Mouse (Mus musculus): ENCODE data around the gene Il11ra1.
"Not testable (repeated sequence)": the region's sequence is repeated elsewhere in the genome, so short reads cannot be mapped to it uniquely, and the experiment has no call there.

Il11ra1 gene

GRCm38 (mm10) chr4:41699783-41700182 is at the start of gene Il11ra1:
Gene Il11ra1, plus strand, starts transcription at chr4:41699989.
- not testable (repeated sequence) for DNase-seq

GRCm38 (mm10) chr4:41653296-41653695 is 46.5 kb upstream of the Il11ra1 start:
- peak in 1 of 2 experiments; percentile 17 for DNase-seq

- DNase-seq, result no peak
These were observed 46.1 kb upstream of the Il11ra1 start for GRCm38 (mm10) chr4:41653730-41654129.

DNA sequence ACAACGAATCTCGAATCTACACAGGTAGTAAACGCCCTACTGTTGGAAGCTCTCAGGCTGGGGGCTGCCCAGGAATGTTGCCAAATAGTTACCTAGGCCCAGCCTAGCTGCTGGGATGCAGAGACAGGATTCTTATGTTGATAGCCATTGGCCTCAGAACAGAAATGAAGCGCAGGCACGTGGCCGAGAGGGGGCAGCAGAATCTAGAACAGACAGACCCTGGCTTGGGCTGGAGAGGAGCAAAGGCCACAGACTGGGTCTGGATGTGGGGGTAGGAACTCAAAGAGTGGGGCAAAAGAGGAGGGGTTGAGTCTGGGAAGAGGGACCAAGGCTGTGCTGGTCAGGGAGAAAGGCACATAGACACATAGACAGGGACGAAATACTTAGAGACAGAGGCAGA is 45.6 kb upstream of the Il11ra1 start:
- no peak for DNase-seq

DNA sequence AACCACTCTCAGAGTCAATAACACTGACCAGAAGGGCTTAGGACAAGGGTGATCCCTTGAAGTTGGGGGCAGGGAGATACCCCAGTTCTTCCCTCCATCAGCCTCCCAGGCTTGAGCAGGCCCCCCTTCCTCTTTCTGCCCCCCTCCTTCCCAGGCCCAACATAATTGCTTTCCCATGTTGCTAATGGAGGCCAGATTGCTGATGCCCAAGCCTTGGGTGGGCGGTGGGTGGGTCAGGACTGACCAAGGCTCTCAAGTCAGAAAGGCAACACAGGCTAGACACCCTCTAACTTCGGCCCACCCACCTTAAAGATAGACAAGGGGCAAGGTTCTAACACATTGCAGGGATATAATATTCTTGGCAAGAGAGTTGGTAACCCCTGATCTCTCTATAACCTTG is 44.3 kb upstream of the Il11ra1 start:
- DNase-seq, result no peak

DNA sequence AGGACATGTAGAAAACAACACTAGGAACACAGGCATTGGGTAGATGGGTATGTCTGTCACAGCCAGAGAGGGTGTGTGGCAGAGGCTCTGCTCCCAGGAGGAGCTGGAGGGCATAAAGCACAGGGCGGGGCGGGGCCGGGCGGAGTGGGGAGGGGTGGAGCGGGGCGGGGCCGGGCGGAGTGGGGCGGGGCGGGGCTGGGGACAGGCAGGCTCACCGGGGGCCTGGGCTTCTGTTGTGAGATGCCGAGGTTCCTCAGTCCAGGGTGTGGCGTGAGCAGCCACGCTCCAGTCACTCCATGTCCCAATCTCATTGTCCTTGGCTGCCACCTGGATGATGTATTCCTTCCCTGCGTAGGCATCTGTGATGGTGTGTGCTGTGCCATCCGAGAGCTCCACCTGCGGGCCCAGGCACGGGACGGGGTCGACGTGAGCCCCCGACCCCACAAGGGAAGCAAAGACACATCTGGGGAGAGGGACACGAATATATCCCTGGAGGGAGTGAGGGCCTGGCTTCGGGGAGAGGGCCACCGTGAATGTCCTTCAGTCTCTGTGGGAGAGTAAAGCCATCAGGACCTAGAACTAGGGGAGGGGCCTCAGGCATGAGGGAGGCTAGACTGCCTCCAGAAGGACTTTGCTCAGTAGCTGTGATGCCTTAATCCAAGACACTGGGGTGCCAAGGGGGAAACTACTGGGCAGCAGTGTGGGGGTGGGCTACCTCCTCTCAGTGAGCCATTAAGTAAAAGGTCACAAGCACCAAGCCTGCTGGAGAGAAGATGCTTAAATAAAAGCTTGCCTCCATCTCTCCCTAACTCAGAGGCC is 41.0 kb upstream of the Il11ra1 start:
- no peak for DNase-seq

GRCm38 (mm10) chr4:41659556-41659955 is 40.2 kb upstream of the Il11ra1 start:
- no peak for DNase-seq

GRCm38 (mm10) chr4:41660851-41661430 is 38.8 kb upstream of the Il11ra1 start:
- no peak for DNase-seq

DNA sequence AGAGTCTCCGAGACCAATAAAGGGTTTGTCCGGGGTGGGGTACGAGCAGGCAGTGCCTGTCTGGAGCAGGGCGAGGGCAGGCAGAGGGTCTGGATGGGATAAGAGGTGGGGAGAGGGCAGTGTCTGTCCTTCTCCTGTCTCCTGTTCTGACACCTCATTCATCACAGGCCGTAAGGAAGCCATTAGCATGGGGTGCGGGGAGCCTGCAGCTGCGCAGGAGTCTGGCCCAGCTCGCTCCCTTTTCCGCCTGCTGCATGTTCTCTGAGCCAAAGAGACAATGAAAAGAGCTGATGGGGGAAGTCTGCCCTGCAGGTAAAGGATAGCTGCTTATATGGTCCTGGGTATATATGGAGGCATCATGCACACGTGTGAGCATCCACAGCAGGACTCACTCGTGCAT is 37.1 kb upstream of the Il11ra1 start:
- no peak for DNase-seq

GRCm38 (mm10) chr4:41663614-41664013 is 36.2 kb upstream of the Il11ra1 start:
- DNase-seq, result no peak

DNA sequence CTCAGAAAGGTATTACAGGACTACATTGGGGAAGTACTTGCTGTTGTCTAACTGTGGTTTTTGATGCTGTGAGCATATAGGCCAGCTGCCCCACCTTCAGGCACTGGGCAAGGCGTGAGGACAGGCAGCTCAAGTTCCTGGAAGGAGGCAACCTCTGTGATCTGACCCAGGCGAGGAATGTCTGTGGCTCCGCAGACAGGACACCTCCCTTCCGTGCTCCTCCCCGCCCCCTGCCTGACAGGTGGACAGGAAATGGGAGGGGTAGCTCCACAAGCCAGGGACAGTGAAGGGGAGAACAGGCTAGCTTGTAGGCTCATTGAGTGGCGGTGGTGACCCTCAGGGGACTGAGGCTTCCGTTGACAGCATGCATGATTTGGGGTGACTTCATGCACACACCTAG is 35.3 kb upstream of the Il11ra1 start:
- DNase-seq, result no peak

DNA sequence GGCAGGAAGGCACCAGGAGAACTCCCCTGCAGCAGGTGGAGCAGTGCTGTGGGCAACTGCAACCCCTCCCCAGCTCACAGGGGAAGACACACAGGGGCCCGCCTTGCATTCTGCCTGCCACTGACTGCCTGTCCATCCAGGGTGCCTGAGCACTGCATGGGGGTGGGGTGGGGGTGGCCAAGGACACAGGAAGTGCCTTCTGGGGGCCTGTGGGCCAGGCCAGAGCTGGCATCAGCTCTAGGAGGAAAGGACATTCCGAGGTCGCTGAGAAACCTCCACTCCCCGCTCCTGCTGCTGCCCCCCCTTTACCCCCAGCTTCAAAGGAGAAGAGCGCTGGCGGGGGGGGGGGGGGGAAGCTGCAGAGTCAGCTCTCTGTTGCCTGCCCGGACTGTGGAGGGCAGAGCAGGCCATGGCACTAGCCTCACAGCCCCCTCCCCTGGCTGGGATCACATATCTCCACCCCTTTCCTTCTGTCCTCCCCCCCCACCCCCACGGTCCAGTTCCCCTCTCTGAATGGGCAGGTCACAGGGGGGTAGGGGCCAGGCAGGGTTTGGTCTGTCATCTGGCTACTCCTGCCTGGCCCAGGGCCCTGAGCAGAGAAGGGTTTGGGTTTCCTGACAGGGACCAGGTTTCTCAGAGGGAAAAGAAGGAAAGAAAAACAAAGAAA is 34.6 kb upstream of the Il11ra1 start:
- no peak for DNase-seq

DNA sequence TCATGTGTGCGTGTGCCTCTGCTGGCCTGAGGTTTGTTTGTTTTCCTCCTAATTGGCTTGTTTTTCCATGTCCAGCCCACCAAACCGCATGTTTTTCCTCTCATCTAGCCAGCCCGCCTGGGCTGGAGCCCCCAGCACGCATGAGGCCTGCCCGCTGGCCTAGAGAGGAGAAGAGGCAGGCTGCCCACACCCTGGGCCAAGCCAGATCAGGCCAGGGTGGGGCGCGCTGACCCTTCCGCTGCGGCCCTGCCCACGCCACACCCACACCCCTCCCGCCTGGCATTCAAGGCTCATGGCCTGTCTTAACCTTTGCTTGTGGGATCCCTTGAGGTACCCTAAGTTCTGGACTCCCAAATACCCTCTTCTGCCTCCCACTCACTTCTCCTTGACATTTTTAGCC is 33.1 kb upstream of the Il11ra1 start:
- DNase-seq, result no peak

DNA sequence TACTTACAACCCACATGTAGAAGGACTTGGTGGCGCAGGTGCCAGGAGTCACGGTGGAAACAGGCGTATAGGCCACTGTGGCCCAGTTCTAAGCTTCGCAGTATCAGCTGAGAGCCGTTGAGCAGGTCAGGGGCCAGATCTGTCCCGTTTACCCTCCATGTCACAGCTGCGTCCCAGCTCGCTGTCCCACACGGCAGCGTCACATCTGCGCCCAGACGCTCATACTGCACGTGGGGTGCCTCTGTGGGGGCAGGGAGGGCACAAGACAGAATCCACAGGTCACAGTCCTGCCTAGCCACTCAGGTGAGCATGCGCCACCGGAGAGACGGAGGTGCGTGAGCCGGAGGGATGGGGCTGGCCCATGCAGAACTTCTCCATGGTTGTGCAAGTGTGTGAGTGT is 29.0 kb upstream of the Il11ra1 start:
- no peak for DNase-seq

GRCm38 (mm10) chr4:41671500-41671899 is 28.3 kb upstream of the Il11ra1 start:
- DNase-seq, result no peak

DNA sequence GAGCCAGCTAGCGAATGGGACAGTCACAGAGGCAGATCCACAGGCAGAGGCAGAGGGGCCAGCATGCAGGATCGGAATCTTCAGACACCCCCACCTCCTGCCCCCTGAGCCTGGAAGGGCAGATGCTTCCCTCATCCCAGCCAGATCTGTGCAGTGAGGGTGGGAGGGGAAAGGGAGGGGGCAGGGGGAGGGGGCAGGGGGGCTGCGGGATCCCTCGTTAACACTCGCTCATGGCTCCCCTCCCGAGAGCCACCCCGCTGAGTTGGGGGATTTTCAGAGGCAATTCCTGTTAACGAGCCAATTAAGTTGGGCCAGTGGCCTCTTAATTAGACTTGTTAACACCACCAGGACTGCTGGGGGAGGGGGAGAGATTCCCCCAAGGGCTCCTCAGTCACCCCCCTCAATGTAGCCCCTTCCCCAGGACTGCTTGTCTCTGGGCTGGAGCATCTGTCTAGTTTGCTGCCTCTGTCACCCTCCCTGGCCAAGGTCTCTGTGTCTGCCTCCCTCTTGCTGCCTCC is 27.8 kb upstream of the Il11ra1 start:
- no peak for DNase-seq

DNA sequence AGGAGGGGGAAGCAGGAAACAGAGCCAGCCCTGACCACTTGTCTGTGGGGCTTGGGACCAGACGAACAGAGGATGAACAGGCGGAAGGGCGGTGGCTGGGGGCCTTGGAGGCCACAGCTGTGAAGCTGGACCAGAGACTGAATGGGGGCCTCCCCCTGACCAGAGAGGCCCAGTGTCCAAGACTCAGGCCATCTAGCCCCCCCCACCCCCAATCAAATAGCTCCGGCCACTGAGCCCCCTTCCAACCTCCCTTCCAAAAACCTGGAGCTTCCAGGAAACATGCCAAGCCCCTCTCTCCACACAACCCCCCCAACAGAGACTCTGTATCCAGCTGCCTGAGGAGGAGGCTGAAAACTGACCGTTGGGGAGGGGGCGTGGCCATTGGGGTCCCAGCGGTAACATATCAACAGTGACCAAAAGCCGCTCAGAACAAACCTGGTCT is 27.2 kb upstream of the Il11ra1 start:
- no peak for DNase-seq

DNA sequence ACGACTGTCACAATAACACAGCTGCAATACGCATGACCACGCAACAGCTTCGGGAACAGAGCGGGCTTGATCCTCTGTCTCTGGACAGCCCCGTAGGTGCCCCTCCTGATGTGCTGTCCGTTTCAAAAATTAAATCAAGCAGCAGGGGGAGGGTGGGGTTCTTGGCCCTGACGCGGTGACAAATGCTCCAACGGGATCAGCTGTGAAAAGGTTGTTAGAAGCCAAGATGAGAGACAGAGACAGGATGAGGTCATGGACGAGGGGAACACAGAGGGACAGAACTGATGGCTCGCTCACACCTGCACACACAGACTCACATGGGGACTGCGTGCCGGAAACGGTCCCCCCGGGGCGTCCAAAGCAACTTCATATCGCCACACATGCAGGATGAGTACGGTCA is 26.6 kb upstream of the Il11ra1 start:
- no peak for DNase-seq

GRCm38 (mm10) chr4:41676248-41677005 is 23.4 kb upstream of the Il11ra1 start:
- DNase-seq, result no peak

DNA sequence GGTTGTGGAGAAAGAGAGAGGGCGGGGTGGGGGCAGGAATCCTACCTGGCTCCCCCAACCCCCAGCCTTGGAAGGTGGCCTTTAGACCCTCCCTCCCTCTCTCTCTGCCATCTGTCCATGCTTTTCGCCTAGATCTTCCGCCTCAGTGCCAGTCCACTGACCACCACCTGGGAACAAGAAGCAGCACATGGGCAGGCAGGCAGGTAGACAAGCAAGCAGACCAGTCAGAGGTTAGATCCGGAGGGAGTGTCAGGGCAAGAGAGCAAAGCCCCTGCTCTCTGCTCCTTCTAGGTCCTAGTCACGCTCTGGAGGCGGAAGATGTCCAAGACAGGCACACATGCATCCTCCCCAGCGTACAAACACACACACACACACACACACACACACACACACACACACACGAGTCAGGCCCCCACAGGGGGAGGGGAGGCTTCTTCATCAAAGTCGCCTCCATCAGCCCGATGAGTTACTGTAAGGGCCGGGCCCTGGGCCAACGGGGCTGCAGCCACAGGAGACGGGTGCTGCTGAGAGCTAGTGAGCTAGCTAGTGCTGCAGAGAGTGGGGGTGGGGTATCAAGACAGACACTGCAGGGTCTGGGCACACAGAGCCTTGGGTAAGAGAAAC is 22.7 kb upstream of the Il11ra1 start:
- DNase-seq, result no peak

GRCm38 (mm10) chr4:41678863-41679262 is 20.9 kb upstream of the Il11ra1 start:
- no peak for DNase-seq

DNA sequence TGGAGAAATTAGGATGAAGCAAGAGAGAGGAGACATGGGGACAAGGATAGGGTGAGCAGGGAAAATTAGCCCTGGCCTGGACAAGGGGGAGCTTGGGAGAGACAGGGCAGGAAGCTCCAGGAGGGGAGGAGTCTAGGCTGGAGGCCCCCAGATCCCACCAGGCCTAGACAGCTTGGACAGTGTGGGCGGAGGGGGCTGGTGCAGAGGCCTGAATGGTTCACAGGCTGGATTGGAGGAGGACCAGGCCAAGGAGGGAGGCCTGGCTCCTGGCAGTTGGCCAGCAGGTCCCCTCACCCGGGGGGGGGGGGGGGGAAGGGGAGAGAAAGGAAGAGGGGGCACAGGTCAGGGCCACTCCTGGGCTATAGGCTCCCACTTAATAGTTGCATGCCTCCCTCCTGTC is 20.5 kb upstream of the Il11ra1 start:
- no peak for DNase-seq

DNA sequence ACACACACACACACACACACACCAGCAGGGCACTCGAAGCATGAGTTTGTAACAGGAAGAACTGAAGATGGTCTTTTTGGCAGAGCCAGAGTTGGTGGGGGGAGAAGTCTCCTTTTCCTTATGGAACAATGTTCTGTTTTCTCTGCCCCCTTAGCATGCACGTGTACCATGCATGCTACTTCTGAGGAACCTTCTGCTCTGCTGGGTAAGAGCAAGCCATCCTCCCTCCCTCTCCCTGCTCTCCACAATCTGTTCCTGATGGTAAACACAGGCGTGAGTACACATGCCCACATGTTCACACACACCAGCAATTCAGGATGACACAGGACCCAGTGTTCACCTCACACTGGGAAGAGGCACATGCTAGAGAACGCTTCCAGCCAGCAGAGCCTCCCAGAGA is 18.6 kb upstream of the Il11ra1 start:
- no peak for DNase-seq

All from thymus, adult 18-20 months (tissue).